Mouse (Mus musculus): ENCODE results near the gene Senp5. TPM values are rescaled to one million over a fixed set of nuclear protein-coding genes. Genes with fewer than 3 reads are reported as not detected.

The Senp5 gene
- polyA plus RNA-seq, 1 experiment: 25.6 TPM

DNA sequence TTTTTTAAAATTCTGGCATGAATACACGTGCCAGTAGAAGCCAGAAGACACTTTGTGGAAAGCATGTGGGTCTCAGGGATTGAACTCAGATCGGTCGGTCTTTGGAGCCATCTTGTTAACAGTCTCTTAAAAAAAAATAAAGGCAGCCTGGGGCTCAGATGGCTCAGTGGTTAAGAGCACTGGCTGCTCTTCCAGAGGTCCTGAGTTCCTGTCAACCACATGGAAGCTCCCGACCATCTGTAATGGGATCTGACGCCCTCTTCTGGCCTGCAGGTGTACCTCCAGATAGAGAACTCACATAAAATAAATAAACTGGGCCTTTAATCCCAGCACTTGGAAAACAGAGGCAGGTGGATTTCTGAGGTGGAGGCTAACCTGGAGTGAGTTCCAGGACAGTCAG, 22.1 kb downstream of the Senp5 start:
- no peaks in the 10 kb centered on the region for H3K9me3 ChIP-seq (replicated peaks; ENCODE audit: control insufficient read depth, insufficient read depth, low read length, poor library complexity, severe bottlenecking)
- H3K4me3 ChIP-seq (ENCODE audit: low read depth, low read length): no peak overlapping the region
- H3K4me1 ChIP-seq (ENCODE audit: control insufficient read depth, insufficient read depth, low read length): no peaks in the 10 kb centered on the region
- no peak overlapping the region for H3K9ac ChIP-seq (ENCODE audit: low read depth, poor library complexity, severe bottlenecking)
- H3K36me3 ChIP-seq (ENCODE audit: control insufficient read depth, insufficient read depth, low read length, poor library complexity, severe bottlenecking): peaks cover 7% of the 10 kb centered on the region
- TF ChIP-seq POLR2A (IDR thresholded peaks at IDR 0.05; ENCODE audit: insufficient read depth, low read length): no peak
- peak; percentile 41 for TF ChIP-seq CTCF (IDR thresholded peaks at IDR 0.05; ENCODE audit: low read depth, low read length)
- no peak for TF ChIP-seq EP300 (IDR thresholded peaks at IDR 0.05; ENCODE audit: insufficient read depth, low read depth, low read length)
- H3K27ac ChIP-seq (ENCODE audit: insufficient read depth, low read length): no peak overlapping the region
- no peaks in the 10 kb centered on the region for H3K27me3 ChIP-seq (ENCODE audit: control insufficient read depth, insufficient read depth, low read length, poor library complexity, severe bottlenecking)

- Histone ChIP-seq H3K27ac (ENCODE audit: insufficient read depth, low read length) (no peak overlapping the region), H3K4me3 (ENCODE audit: low read depth, low read length) (no peak overlapping the region), H3K9me3 (replicated peaks; ENCODE audit: control insufficient read depth, insufficient read depth, low read length, poor library complexity, severe bottlenecking) (no peaks in the 10 kb centered on the region), H3K27me3 (ENCODE audit: control insufficient read depth, insufficient read depth, low read length, poor library complexity, severe bottlenecking) (no peaks in the 10 kb centered on the region), H3K4me1 (ENCODE audit: control insufficient read depth, insufficient read depth, low read length) (no peaks in the 10 kb centered on the region), H3K9ac (ENCODE audit: low read depth, poor library complexity, severe bottlenecking) (no peak overlapping the region), H3K36me3 (ENCODE audit: control insufficient read depth, insufficient read depth, low read length, poor library complexity, severe bottlenecking) (peaks cover 7% of the 10 kb centered on the region)
- TF ChIP-seq EP300 (IDR thresholded peaks at IDR 0.05; ENCODE audit: insufficient read depth, low read depth, low read length) (no peak), CTCF (IDR thresholded peaks at IDR 0.05; ENCODE audit: low read depth, low read length) (no peak), POLR2A (IDR thresholded peaks at IDR 0.05; ENCODE audit: insufficient read depth, low read length) (no peak)
Observed at GRCm38 (mm10) chr16:31979501-31979900, 23.6 kb downstream of the Senp5 start.

GRCm38 (mm10) chr16:31975258-31975657, 27.8 kb downstream of the Senp5 start:
- Histone ChIP-seq H3K27ac (ENCODE audit: insufficient read depth, low read length) (no peak overlapping the region), H3K9me3 (replicated peaks; ENCODE audit: control insufficient read depth, insufficient read depth, low read length, poor library complexity, severe bottlenecking) (no peaks in the 10 kb centered on the region), H3K36me3 (ENCODE audit: control insufficient read depth, insufficient read depth, low read length, poor library complexity, severe bottlenecking) (peaks cover 7% of the 10 kb centered on the region), H3K9ac (ENCODE audit: low read depth, poor library complexity, severe bottlenecking) (no peak overlapping the region), H3K27me3 (ENCODE audit: control insufficient read depth, insufficient read depth, low read length, poor library complexity, severe bottlenecking) (no peaks in the 10 kb centered on the region), H3K4me3 (ENCODE audit: low read depth, low read length) (no peak overlapping the region), H3K4me1 (ENCODE audit: control insufficient read depth, insufficient read depth, low read length) (no peaks in the 10 kb centered on the region)
- no peak for TF ChIP-seq POLR2A (IDR thresholded peaks at IDR 0.05; ENCODE audit: insufficient read depth, low read length)
- no peak for TF ChIP-seq EP300 (IDR thresholded peaks at IDR 0.05; ENCODE audit: insufficient read depth, low read depth, low read length)
- TF ChIP-seq CTCF (IDR thresholded peaks at IDR 0.05; ENCODE audit: low read depth, low read length): no peak

- TF ChIP-seq POLR2A (IDR thresholded peaks at IDR 0.05; ENCODE audit: insufficient read depth, low read length) (no peak), CTCF (IDR thresholded peaks at IDR 0.05; ENCODE audit: low read depth, low read length) (no peak), EP300 (IDR thresholded peaks at IDR 0.05; ENCODE audit: insufficient read depth, low read depth, low read length) (no peak)
- H3K36me3 ChIP-seq (ENCODE audit: control insufficient read depth, insufficient read depth, low read length, poor library complexity, severe bottlenecking): peaks cover 13% of the 10 kb centered on the region
- H3K27ac ChIP-seq (ENCODE audit: insufficient read depth, low read length): no peak overlapping the region
- no peaks in the 10 kb centered on the region for H3K4me1 ChIP-seq (ENCODE audit: control insufficient read depth, insufficient read depth, low read length)
- H3K9me3 ChIP-seq (replicated peaks; ENCODE audit: control insufficient read depth, insufficient read depth, low read length, poor library complexity, severe bottlenecking): no peaks in the 10 kb centered on the region
- H3K4me3 ChIP-seq (ENCODE audit: low read depth, low read length): no peak overlapping the region
- H3K27me3 ChIP-seq (ENCODE audit: control insufficient read depth, insufficient read depth, low read length, poor library complexity, severe bottlenecking): no peaks in the 10 kb centered on the region
- no peak overlapping the region for H3K9ac ChIP-seq (ENCODE audit: low read depth, poor library complexity, severe bottlenecking)
Observed at GRCm38 (mm10) chr16:31963224-31963623, 39.9 kb downstream of the Senp5 start.

DNA sequence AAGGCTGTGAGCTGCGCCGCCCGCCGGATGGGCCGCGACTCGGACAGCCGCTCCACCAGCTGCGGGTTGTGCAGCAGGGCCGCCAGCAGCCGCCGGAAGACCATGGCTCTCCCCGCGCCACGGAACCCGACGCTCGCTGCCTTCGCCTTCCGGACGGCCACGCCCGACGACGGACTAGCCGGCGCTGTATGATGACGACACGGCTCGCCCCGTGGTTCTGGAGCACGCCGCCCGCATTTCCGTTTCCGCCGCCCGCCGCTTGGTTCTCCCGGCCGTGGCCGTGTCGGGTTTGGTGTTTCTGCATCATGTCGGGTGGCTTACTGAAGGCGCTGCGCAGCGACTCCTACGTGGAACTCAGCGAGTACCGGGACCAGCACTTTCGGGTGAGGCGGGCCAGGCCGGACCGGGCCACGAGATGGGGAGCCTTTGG, 54.7 kb downstream of the Senp5 start, which contains the start of the genes 0610012G03Rik and Ncbp2:
Gene 0610012G03Rik (minus strand): TSS at position 150 of the 430 bp plus-strand sequence.
Gene Ncbp2 (plus strand): TSS at position 169 of the 430 bp plus-strand sequence.
- TF ChIP-seq EP300 (IDR thresholded peaks at IDR 0.05; ENCODE audit: insufficient read depth, low read depth, low read length) (no peak), CTCF (IDR thresholded peaks at IDR 0.05; ENCODE audit: low read depth, low read length) (no peak), POLR2A (IDR thresholded peaks at IDR 0.05; ENCODE audit: insufficient read depth, low read length) (peak; percentile 34)
- Histone ChIP-seq H3K27me3 (ENCODE audit: control insufficient read depth, insufficient read depth, low read length, poor library complexity, severe bottlenecking) (no peaks in the 10 kb centered on the region), H3K9ac (ENCODE audit: low read depth, poor library complexity, severe bottlenecking) (peak within 1 kb of the TSS; percentile 72), H3K4me3 (ENCODE audit: low read depth, low read length) (peak within 1 kb of the TSS; percentile 77), H3K27ac (ENCODE audit: insufficient read depth, low read length) (no peak within 1 kb of the TSS), H3K9me3 (replicated peaks; ENCODE audit: control insufficient read depth, insufficient read depth, low read length, poor library complexity, severe bottlenecking) (no peaks in the 10 kb centered on the region), H3K36me3 (ENCODE audit: control insufficient read depth, insufficient read depth, low read length, poor library complexity, severe bottlenecking) (peaks cover 6% of the 10 kb centered on the region), H3K4me1 (ENCODE audit: control insufficient read depth, insufficient read depth, low read length) (no peaks in the 10 kb centered on the region)

DNA sequence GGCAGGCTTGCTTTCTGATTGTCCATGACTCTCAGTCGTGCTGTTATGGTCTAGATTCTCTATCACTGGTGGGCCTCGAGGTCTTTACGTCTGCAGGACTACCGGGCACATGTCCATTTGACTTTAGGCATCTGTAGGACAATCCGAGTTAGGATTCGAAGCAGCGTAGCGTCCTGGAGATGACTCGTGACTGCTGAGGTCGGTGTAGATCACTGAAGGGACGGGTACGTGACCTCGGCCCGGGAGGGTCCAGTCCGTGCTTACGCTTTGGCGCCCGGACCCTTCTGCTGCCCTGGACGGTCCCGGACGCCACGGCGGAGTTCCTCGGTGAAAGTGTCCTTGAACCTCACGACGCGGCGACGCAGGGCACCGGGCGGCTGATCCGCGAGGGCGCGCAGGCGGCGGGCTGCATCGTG, 55.2 kb downstream of the Senp5 start:
- Histone ChIP-seq H3K9me3 (replicated peaks; ENCODE audit: control insufficient read depth, insufficient read depth, low read length, poor library complexity, severe bottlenecking) (no peaks in the 10 kb centered on the region), H3K27ac (ENCODE audit: insufficient read depth, low read length) (no peak overlapping the region), H3K36me3 (ENCODE audit: control insufficient read depth, insufficient read depth, low read length, poor library complexity, severe bottlenecking) (peaks cover 6% of the 10 kb centered on the region), H3K4me3 (ENCODE audit: low read depth, low read length) (peak overlapping the region; percentile 77), H3K4me1 (ENCODE audit: control insufficient read depth, insufficient read depth, low read length) (no peaks in the 10 kb centered on the region), H3K9ac (ENCODE audit: low read depth, poor library complexity, severe bottlenecking) (peak overlapping the region; percentile 72), H3K27me3 (ENCODE audit: control insufficient read depth, insufficient read depth, low read length, poor library complexity, severe bottlenecking) (no peaks in the 10 kb centered on the region)
- no peak for TF ChIP-seq POLR2A (IDR thresholded peaks at IDR 0.05; ENCODE audit: insufficient read depth, low read length)
- TF ChIP-seq CTCF (IDR thresholded peaks at IDR 0.05; ENCODE audit: low read depth, low read length): no peak
- no peak for TF ChIP-seq EP300 (IDR thresholded peaks at IDR 0.05; ENCODE audit: insufficient read depth, low read depth, low read length)

Data from ES-Bruce4 (cell line).